Mouse (Mus musculus) bone marrow, adult 2 months (tissue): Measurements from ENCODE around the gene Ugt2a3.

Experiments
- CTCF ChIP-seq: fragments of 200-500 bp; IDR thresholded peaks from 2 replicates; pipeline ENCODE4 v1.5.1; 2011; ENCODE audit warnings: low read length, control low read depth; ENCODE audit not compliant: control insufficient read depth, insufficient read depth
- POLR2A ChIP-seq: fragments of 200-500 bp; IDR thresholded peaks from 2 replicates; pipeline ENCODE4 v1.6.1; 2011; ENCODE audit warnings: low read depth, mild to moderate bottlenecking, control low read depth, low read length, borderline replicate concordance; ENCODE audit not compliant: control insufficient read depth

GRCm38 (mm10) chr5:87335199-87335598 is 1.8 kb downstream of the Ugt2a3 start:
- no peak for TF ChIP-seq POLR2A
- TF ChIP-seq CTCF, result no peak
